Mouse (Mus musculus) layer of hippocampus, adult 18-20 months (tissue): ENCODE data around the gene Itpr3. TPM values are rescaled to one million over a fixed set of nuclear protein-coding genes. Genes with fewer than 3 reads are reported as not detected.

Experiments
- DNase-seq, 2 experiments: peaks; one replicate each; pipeline ENCODE4 v3.0.0; 2022; ENCODE audit warnings: low spot score in 2 of 2
- long read RNA-seq: library from polyadenylated mRNA; stranded (forward); transcript quantifications from one replicate; pipeline ENCODE4 v2.0.0, GENCODE M21; 2021
- total RNA-seq, 2 experiments: library from RNA; stranded (reverse); gene quantifications; 2 replicates each; pipeline ENCODE4 v1.2.3; 2021

Itpr3 gene
- 1 to 10 TPM; 2.1 to 2.4 TPM for total RNA-seq
- long read RNA-seq, partial matches to known transcripts = 1 of 3 reads
- long read RNA-seq, other reads (novel, unspliced or antisense) = 2 of 3 reads

DNA sequence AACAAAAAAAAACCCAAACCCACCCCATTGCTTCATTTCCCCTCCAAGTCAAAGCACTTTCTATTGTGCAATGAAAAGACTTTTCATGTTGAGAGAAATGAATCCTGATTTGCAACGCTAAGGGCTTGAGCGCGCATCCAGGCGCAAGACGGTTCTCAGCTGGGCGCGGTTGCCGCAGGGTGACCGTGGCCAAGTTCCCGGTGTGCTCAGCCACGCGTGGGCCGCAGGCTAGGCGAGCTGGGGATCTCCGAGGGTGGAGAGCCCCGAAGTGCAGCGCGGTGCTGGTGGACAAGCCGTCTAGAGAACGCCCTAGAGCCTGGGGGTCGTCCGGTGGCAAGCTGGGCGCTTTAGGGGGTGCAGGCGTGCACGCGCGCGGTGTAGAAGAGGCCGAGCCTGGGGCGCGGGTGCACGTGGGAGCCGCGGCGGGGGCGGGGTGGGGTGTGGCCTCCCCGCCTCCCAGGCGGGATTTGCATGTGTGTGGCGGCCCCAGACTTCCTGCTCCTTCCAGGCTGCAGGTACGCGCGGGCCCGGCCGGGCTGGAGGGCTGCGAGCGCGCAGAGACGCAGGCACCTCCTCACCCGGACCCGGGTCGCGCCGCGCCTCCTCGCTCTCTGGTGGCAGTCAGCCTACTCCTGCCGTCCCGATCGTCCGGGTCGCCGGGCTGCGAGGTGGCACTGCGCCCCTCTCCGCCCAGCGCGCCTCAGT is at the start of gene Itpr3:
Gene Itpr3 (plus strand): TSS at position 493 of the 705 bp plus-strand sequence.
- DNase-seq = no peak

DNA sequence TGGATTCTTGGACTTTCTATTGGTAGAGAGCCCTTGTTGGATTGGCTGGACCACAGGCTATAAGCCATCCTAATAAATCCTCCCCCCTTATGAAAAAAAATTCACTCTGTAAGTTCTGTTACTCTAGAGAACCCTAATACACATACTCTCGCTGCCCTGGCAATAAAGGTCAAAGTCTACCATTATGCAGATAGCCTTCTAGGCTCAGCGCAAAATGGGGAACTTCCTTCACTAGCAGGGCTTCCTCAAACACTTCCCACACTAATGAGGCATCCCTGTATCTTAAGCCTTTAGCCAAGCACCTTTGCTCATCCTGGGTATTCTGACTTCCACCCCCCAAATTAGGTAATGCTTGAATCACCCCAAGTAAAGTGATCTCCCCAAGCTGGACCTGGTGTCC is 48.8 kb upstream of the Itpr3 start:
- no peak for DNase-seq

DNA sequence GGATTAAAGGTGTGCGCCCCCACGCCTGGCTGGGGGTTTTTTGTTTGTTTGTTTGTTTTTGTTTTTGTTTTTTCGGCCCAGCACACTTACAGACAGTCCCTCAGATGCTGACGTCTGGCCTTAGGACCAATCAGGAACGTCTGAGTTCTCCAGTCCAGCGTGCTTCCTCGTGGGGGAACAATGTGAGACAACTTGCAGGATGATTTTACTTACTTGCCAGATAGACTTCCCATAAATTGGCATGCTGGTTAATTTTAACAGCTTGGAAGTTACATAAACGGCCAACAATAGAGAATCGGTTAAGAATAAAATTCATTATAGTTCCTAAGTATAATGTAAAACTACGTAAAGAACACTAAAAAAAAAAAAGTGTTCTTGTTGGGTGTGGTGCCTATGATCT is 45.9 kb upstream of the Itpr3 start:
- peak in 1 of 2 experiments; percentile 58 for DNase-seq

- no peak for DNase-seq
Observed at GRCm38 (mm10) chr17:27011998-27012672, 45.0 kb upstream of the Itpr3 start.

GRCm38 (mm10) chr17:27012909-27013308 is 44.2 kb upstream of the Itpr3 start:
- DNase-seq = peak in 1 of 2 experiments; percentile 57

- DNase-seq = peak; percentile 71 to 88
Observed at GRCm38 (mm10) chr17:27017564-27018499, 39.3 kb upstream of the Itpr3 start.

DNA sequence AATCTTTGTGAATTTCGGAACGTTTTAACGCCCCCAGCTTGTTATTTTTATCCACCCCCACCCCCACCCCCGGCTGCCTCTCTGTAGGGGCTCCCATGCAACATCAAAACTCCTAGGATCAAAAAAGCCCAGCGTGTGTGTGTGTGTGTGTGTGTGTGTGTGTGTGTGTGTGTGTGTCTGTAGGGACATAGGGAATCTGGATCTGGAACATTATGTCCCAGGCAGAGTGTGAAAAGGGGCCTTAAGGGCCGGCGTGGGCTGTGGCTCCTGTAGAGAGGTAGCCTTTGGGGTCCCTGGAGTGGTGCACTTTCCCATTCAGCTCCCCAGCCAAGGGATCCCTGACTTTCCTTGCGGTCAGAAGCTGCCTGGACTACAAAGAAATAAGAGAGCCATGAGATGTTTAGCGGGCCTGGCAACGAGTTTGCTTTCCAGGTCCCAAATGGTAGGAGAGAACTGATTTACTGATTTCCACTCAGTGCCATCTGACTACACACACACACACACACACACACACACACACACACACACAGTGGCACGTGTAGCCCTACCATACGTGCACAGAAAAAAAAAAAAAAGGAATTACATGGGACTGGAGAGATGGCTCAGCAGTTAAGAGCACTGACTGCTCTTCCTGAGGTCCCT is 38.4 kb upstream of the Itpr3 start:
- DNase-seq = peak in 1 of 2 experiments; percentile 58

GRCm38 (mm10) chr17:27021076-27021475 is 36.0 kb upstream of the Itpr3 start:
- no peak for DNase-seq

GRCm38 (mm10) chr17:27021736-27022135 is 35.4 kb upstream of the Itpr3 start:
- DNase-seq = no peak

DNA sequence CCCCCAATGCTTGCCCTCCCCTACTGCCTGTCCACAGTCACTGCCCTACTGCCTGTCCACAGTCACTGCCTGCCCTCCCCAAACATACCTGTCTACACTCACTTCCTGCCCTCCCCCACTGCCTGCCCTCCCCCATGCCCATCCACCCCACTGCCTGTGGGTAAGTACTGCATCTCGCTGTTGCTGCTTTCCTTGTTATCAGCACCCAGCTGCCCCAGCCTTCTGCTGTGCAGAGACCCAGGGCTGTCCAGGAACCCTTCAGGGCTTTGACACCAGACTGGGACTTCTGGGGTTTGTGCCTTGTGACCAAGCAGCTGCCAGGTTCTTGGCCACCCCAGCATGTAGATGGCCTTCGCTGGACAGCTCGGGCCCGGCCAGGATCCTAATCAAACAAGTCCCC is 33.8 kb upstream of the Itpr3 start:
- DNase-seq = no peak

DNA sequence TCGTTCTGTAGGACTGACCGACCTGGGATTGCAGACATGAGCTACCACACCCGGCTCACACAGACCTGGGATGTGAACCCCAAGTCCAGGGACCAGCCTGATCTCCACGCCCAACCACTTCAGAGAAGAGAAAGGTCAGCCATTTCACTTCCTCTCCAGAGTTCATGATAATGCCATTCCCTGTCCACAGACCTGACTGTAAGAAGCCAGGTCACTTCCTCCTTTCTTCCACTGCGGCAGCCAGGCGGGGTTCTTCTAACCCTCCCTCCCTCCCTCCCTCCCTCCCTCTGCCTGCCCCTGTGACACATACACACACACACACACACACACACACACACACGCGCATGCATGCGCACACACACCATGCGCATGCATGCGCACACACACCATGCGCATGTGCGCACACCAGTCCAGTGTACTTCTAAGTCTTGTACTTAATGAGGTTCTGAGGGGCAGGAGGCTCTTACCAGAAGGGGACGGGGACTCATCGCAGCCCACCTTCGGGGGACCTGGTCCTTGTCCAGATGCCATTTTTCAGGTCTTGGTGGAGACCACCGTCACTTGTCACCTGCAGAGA is 31.7 kb upstream of the Itpr3 start:
- DNase-seq = no peak

GRCm38 (mm10) chr17:27025951-27026350 is 31.2 kb upstream of the Itpr3 start:
- no peak for DNase-seq

DNA sequence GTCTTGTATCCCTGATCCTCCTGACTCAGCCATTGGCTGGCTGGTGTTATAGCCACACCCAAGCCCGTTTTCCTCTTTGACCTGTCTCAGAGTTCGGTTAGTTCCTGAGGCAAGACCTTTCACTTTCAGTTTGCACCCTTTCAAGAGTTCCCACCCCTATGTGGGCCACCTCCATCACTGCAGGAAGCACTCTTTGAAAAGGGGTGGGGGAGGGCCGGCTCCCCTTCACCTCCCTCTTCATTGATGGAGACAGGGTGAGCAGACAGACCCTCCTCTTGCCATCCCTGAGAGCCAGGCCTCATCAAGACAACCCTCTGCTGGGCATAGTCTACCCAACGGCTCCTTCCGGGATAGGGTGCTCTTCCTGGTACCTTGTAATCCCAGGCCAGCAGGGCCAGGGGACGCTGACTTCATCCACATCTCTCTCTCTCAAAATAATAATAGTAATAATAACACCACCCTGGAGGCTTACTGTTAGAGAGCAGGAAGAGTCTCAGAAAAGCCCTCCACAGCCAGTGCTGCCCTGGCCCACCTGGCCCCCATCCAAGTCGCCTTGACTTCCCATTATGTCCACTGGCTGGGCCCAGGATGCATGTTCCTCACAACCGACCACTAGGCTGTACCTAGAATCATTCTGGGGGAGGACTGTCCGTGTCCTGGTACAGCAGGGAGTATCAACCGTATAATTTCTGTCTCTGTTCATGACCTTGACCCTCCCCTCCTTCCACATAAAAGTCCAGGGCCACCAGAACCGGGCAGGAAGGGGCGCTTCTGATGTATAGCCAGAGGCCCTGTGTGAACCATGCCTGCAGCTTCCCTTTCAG is 29.4 kb upstream of the Itpr3 start:
- DNase-seq = no peak

DNA sequence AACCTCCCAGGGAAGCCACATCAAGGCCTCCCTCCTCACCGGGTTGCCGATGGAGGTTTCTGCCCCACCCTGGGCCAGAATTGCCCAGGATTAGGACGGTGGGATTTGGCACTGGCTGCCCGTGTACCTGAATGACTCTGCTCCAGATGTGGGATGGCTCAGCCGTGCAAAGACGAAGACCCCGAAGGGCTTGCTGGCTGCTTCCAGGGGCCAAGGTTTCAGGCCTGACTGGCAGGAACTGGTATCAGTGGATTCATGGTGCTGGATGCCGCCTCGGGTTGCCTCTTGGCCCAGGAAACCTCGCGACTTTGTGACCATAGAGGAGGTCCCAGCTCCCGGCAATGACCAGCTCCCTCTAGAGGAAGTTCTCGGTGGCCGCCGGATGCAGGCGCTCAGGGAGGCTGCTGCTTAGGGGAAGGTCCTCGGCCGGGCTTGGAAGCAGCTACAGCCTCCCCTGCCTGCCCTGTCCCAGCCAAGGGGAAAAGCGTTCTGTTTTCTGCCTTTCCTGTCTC is 28.8 kb upstream of the Itpr3 start:
- DNase-seq = peak; percentile 83 to 92

GRCm38 (mm10) chr17:27028909-27029308 is 28.2 kb upstream of the Itpr3 start, which contains the start of gene Bak1:
TSS of gene Bak1 (minus strand) at chr17:27029009.
- DNase-seq = no peak

DNA sequence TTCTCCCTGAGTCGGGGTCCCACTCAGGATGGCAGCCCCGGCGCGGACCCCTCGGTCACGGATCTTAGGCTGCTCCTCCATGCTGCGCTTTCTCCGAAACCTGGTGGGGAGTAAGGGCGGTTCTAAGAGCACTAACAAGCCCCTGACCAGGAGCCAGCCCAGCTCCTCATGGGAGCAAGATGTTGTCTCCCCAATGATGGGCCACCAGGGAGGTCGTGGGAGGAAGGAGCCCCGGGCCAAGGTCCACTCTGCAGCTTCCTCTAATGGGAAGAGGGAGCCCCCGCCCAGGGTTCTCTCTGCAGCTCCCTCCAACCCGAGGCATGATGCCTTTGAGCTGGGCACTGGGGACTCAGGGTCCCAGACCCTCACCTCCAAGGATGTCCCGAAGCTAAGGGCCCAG is 27.7 kb upstream of the Itpr3 start:
- DNase-seq = no peak

DNA sequence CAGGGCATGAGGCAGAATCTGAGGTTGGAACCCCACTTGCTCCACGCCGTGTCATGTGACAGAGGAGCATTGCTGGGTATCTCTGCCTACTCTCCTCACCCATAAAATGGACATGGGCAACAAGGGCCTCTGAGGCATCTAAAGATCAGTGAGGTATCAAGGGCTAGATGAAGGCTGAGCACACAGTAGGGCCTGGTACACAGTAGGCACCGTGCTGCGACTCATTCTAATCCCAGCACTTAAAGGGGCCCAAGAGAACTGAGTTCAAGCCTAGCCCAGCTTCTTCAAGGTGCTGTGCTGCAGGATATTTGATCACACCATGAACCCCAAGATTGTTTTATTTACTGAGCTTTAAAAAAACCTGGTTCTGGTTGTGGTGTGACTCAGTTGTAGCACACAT is 26.2 kb upstream of the Itpr3 start:
- DNase-seq = no peak

DNA sequence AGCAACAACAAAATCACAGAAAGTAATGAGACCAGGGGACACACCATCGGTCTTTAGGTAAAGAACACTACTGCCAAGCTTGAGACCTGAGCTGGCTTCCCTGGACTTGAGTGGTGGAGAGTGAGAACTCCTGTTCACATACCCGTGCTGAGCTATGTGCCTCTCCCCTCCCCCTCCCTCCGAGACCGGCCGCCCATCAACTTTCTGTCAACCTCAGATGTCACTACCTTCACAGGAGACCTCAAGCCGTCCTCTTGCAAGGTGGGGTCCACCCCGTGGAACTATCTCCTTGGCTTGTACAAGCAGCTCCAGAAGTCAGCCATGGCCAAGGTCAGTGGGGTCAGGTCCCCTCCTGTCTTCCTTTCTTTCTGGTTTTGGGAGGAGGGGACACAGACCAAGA is 24.8 kb upstream of the Itpr3 start:
- DNase-seq = no peak

- peak in 1 of 2 experiments; percentile 79 for DNase-seq
Observed at GRCm38 (mm10) chr17:27032869-27033268, 24.2 kb upstream of the Itpr3 start.

DNA sequence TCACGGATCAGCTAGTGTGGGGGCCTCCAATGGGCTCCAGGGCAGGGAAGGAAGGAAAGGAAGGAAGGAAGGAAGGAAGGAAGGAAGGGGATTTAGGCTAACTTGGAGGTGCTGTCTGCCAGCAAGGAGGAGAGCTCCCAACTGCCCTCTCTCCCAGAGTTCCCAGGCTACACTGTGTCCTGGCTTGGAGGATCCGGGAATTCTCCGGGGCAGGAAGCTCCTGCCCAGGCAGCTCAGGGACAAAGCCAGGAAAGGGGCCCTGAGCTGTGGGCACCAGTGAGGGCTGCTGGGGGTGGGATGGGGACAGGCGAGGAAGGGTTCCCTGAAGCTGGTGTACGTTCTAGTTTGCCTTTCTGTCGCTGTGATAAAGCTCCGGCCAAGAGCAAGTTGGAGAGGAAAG is 20.6 kb upstream of the Itpr3 start:
- DNase-seq = no peak
